Mouse (Mus musculus) cerebellum, postnatal 36 days (tissue): ENCODE measurements at regions not wholly inside any gene's neighbourhood (a gene's known extent, or its start where the extent isn't known, plus 50 kb on each side); places are given as distances from the start of the nearest gene placed in this dataset.
"Not testable (repeated sequence)": the region's sequence is repeated elsewhere in the genome, so short reads cannot be mapped to it uniquely, and the experiment has no call there.

Experiments
- DNase-seq, 2 experiments: peaks; one replicate each; pipeline ENCODE4 v3.0.0; 2021 to 2022; ENCODE audit warnings: mixed read lengths in 2 of 2

- DNase-seq, result no peak
Observed at GRCm38 (mm10) chr12:109754986-109755385, 154.9 kb upstream of the Rtl1 start.

- DNase-seq, result no peak
Observed at GRCm38 (mm10) chr12:109764293-109764692, 164.2 kb upstream of the Rtl1 start.

DNA sequence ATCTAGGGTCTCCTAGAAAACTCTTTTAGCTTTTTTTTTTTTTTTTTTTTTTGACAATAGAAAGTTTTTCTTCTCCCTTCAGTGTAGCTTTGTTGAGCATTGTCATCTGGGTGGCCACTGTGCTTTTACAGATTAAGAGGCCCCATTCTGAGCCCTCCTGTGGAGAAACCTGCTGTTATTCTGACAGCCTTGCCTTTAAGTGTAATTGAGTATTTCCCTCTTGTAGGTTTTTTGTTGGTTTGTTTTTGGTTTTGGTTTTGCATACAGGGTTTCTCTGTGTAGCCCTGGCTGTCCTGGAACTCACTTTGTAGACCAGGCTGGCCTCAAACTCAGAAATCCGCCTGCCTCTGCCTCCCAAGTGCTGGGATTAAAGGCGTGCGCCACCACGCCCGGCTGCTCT, 166.5 kb upstream of the Rtl1 start:
- DNase-seq, result not testable (repeated sequence)

GRCm38 (mm10) chr12:109772543-109772942, 172.4 kb upstream of the Rtl1 start:
- no peak for DNase-seq

DNA sequence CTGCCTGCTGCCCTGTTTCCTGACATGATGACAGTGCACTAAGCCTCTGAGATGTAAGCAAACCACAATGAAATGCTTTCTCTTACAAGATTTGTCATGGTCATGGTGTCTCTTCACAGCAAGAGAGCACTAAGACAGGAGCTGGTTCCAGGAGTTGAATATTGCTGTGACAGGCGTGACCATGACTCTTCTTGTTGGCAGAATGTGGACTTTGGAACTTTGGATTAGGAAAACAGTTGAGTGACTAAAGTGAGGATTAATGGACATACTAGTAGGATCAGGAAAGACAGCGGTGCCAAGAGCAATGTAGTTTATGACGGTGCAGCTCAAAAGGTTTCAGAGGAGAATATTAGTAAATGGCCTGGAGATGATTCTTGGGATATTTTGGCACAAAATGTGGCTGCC, 173.8 kb upstream of the Rtl1 start:
- no peak for DNase-seq

GRCm38 (mm10) chr12:109798846-109799245, 198.7 kb upstream of the Rtl1 start:
- no peak for DNase-seq

DNA sequence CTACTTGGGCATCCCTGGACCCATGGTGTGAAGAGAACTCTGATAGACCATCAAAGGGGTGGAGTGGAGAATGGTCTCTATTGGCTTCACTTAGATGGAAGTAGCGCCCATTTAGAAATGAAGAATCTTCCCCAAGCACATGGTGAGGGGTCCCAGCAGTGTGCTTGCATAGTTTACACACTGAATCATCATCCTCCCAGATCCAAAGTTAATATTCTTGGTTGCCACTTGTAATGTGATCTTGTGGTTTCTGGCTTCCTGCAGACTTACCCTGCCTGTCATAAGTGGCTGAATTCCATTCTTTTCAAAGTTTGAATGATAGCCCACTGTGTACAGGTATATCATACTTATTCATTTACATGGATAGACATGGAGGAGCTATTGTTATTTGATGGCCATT, 199.3 kb upstream of the Rtl1 start:
- DNase-seq, result no peak

- DNase-seq, result no peak
Observed at GRCm38 (mm10) chr12:109827241-109827915, 227.2 kb upstream of the Rtl1 start.

DNA sequence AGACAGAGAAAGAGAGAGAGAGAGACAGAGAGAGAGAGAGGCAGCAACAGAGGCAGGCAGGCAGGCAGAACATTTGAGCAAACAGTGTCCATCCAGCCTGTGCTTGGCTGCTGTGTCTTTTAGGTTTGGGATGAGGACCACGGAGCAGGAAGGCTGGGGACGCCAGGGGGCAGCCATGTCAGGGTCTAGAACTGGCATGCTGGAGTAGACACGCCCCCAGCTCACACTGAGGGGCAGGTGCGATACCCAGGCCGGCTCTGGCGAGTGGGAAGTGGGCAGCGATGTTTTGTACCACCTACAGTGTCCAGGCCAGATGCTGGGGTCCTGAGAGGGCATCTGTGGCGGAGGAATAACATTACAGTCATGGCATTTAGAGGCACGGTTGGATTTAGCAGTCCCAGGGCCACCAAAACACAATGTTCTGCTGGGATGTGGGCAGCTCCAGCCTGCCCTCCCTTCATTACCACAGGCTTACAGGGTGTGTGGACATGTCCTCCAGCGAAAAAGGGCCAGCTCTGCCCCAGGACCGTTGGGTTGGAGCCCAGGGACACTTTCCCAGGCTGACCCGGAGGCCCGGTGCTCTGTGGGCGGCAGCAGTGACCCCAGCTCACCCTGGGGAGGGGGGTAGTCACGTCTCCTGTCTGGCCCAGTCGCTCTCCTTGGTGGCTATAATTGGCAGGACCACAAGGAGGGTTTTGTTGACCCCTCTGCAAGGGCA, 230.3 kb upstream of the Rtl1 start:
- DNase-seq, result peak in 1 of 2 experiments; percentile 9

DNA sequence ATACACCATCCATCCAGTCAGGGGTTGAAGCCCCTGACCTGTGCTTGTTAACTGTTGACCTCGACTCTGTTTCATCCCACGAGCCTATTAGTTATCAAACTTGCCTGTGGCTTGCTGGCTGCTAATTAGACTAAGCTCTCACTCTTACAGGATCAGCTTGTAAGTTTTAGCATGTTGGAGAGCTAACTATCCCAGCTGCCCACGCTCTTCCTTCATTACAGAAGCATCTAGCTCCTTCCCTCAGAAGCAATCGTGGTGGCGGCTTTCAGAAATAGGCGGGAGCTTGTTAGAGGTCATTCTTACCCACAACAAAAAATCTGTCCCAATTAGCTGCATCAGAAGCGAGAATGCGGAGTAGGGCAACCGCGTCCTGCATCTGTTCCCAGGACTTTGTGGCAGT, 232.8 kb upstream of the Rtl1 start:
- DNase-seq, result no peak

DNA sequence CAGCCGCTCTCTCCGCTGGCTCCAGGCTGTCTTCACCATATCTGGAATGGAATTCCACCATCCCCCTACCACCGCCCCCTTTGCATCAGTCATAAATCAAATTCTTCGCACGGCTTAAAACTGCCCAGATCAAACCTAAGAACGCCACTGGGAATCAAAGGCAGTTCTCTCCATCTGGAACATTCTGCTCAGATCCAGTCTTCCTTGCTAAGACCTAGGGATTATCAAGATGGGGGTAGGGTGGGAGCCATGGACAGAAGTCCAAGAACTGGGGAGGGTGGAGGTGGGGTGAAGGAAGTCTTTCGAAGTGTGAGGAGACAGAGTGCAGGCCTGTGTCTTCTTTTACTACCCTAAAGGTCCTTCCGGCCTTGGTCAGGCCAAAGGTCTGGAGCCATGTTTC, 236.4 kb upstream of the Rtl1 start:
- DNase-seq, result no peak

DNA sequence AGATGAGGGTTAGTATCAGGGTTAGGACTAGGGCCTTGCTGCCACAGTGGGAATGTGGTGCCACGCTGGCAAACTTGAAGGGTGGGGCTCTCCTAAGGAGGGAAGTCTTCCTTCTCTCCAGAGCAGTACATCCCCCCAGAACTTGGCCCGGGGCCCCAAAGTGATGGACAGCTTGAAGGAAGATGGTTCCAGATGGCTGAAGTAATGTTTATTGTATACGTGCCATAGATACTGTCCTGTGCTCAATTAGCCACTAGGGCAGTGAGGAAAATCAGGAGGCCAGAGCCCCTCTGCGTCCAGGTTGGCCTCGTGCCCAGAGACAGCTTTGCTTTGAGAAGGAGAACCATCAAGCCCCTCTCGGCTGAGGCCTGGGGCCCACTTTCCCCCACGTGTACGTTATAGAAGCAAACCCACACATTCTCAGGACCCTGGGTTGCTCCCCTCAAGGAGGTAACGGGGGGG, 239.0 kb upstream of the Rtl1 start:
- no peak for DNase-seq

DNA sequence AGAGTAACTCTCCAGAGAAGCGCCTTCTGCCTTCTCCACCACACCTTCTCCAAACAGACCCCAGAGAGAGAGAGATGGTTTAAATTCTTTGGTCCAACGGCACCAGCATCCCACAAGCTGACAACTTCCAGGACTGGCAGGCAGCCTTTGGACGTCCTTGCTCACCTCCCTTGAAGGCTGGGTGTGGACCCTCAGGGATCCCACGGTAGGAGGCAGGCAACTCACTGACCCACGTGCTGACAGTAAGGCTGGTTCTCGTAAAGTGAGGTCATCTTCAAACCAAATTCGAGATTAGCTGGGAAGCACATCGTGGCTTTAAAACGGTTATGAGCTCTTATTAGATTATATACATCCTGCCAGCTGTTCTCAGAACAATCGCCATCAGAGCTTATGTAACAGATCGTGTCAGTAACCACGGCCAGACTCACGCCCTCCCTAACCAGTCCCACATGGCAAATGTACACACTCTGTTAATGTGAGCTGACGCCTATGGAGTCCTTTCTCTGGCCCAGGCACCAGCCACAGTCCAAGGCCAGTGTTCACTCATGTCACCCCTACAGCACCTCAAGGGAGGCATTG, 239.9 kb upstream of the Rtl1 start:
- no peak for DNase-seq

DNA sequence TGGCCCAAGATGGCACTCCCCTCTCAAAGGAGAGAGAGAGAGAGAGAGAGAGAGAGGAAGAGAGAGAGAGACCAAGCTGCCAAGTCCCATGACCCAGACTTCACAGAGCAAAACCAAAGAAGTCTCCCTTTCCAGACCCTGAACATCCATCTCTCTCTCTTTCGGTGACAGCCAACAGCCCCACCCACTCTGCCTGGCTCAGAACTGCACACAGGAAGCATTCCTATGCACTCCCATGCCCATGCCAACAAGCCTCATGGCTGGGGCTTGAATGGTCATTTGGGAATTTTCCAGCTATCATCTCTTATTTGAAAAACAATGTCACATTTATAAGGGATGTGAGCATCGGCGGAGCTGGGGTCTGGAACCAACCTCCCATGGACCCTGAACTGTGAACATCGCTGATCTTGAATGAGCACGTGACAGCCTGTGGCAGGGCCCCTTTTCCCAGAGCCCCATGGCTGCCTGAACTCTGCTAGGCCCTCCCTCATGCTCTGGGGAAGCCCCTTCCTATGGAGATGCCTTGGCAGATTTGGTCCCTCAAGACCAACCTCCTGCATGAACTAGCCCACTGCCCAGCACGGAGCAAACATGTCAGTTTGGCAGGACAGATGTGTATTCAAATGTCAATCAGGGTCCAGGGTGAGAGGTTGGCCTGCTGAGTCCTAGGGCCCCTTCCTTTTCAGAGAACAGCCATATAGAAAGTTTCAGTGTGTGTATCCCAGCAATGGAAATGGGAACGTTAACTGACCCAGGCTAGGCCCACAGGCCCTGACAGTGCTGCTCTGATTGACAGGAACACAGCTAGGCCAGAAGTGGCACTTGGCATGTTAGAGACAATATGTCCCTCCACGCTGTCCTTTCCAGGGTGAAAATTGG, 244.8 kb upstream of the Rtl1 start:
- no peak for DNase-seq

- no peak for DNase-seq
Observed at GRCm38 (mm10) chr12:109845602-109845906, 245.4 kb upstream of the Rtl1 start.

GRCm38 (mm10) chr12:109856336-109856735, 256.2 kb upstream of the Rtl1 start:
- no peak for DNase-seq

- DNase-seq, result no peak
Observed at GRCm38 (mm10) chr12:109857705-109858104, 257.6 kb upstream of the Rtl1 start.

GRCm38 (mm10) chr12:109864826-109865225, 264.7 kb upstream of the Rtl1 start:
- DNase-seq, result no peak

DNA sequence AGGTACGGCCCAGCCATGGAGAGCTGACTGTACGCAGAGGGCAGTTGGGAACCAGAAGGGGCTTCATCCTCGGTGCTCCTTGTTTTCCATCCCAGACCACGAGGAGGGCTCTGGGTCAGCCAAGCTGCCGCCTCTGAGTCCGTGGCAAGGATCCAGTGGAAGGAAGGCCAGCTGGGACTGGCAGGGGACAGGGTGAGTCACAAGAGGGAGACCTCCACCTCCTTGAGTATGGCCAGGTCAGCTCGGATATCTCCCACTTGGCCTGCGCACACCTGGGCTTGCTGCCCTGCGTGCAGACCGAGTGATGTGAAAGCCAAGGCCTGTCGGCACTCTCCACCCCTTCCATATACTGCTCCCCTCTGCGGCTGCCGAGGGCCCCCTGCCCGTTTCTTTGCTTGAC, 270.9 kb upstream of the Rtl1 start:
- no peak for DNase-seq

GRCm38 (mm10) chr12:109874466-109874865, 274.3 kb upstream of the Rtl1 start:
- no peak for DNase-seq

DNA sequence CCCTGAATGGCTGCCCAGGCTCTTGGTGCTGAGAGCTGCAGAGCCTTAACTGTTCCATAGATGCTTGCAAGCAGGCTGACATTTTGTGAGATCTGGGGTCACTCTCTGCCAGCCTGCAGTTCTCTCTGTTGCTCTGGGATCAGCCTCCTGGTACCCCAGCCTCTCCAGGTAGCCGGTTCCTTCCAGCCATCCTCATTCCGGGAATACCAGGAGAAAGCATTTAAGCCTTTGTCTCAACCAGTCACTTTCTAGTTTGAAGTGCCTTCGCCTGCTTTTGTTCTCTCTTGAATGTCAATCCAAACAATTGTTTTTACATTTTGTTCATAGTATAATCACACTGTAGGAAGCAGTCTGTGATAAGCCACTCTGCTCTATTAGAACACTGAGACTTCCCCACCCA, 281.0 kb upstream of the Rtl1 start:
- DNase-seq, result no peak

GRCm38 (mm10) chr12:109891206-109891605, 291.1 kb upstream of the Rtl1 start:
- DNase-seq, result no peak

DNA sequence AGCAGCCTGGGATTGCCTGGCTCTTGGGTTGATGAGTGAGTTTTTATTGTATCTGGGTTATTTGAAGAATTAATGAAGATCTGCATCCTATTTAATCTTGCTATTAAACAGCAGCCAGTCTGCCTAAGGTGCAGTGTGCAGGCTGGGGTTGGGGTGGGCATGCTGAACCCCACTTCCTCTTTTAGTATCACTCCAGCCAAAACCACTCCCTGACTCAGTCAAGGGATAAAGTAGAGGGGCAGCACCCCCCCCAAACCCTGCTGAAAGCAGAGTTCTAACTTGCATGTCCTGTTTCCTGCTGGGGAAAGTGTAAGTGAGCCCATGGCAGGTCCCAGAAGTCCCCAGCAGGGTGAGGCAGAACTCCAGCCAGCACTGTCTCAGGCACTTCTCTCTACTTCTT, 292.7 kb upstream of the Rtl1 start:
- no peak for DNase-seq
